Mouse (Mus musculus) heart, postnatal 25 days (tissue): ENCODE data around the gene Pmm2. TPM values are rescaled to one million over a fixed set of nuclear protein-coding genes. Genes with fewer than 3 reads are reported as not detected.
A peak's percentile ranks its signal among the peaks of the same experiment; 100 is the strongest.

ENCODE experiments used
- DNase-seq: peaks from one replicate; pipeline ENCODE4 v3.0.0; 2022; ENCODE audit warnings: low spot score
- intact Hi-C: fragments of 180-260 bp; cut with DNase I; formaldehyde crosslinking; loops from one replicate; pipeline ENCODE4 v1.15.1; 2025
- total RNA-seq, 2 experiments: library from RNA; stranded (reverse); gene quantifications; 2 replicates each; pipeline ENCODE4 v1.2.3; 2021

The Pmm2 gene
- total RNA-seq, result 10 to 100 TPM; 29.8 to 30.8 TPM

DNA sequence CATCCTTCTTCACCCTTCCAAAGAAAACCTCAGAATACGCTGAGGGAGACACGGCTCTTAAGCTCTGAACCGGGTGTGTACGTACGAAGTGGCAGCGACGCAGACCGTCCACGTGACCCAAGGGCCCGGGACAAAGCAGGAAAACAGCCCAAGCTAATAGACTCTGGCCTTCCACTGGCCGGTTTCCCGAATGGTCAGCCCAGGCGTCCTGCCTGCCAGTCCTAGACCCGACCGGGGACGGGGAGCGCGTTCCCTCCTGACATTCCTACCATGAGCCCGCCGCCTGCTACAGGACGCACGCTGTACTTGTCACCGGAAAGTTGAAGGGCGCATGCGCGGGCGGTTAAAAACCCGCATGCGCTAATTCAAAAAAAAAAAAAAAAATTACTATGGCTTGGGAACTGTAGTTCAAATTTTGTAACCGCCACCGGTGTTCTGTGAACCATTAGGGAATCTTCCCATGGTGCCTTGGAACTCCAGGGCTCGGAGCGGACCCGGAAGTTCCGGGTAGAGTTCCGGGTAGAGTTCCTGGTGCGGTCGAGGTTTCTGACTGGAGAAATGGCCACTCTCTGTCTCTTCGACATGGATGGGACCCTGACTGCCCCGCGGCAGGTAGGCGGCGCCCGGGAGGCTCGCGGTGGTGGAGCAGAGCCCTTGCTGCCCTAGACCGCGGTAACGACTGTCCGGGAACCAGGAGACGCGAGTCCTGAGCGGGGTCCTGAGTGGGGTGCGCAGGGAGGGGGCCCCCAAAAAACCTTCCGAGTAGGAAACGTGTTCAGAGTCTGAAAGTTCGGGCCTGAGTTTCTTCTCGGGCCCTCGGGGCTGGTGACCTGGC is at the start of gene Pmm2, which contains the start of gene Tmem186:
Gene Pmm2, plus strand, starts transcription at position 458 of the 835 bp plus-strand sequence.
Gene Tmem186, minus strand, starts transcription at position 496 of the 835 bp plus-strand sequence.
- intact Hi-C loops, result no loop called here
- peak; percentile 71 for DNase-seq

DNA sequence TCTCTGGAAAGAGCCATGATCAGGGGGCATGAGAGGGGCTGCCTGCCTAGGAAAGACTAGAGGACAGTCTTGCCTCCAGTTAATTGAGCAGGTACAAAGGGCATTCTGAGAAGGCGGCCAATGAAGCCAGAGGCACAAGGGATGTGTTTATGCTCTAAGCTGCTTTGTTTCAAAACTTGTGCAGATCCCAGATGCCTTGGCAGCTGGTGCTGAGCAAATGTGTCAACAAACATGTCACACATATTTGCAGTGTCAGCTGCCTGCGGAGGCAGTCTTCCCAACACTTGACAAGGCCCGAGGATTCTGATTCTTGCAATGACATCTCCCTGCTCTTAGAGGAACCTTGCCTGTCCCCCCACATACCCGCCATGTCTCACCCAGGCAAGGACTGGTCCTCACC is 42.1 kb upstream of the Pmm2 start:
- no peak for DNase-seq
- intact Hi-C loops, result no loop called here

DNA sequence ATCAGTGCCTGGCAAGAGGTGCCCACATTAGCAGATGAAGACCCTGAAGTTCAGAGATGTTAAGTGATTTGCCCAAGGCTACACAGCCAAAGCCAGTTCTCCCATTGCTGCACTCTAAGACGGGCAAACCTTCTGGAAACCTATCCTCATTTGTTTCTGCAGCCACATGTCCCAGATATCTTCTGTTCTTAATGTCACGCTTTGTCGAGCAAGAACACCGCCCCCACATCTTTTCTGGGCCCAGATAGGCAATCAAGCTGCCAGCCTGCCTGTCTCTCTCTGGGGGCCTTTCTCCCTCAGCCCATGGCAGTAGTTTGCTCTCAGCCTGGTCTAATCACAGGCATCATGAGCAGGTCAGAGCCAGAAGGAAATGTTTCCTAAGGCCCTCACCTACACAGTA is 41.1 kb upstream of the Pmm2 start:
- intact Hi-C loops, result no loop called here
- no peak for DNase-seq

DNA sequence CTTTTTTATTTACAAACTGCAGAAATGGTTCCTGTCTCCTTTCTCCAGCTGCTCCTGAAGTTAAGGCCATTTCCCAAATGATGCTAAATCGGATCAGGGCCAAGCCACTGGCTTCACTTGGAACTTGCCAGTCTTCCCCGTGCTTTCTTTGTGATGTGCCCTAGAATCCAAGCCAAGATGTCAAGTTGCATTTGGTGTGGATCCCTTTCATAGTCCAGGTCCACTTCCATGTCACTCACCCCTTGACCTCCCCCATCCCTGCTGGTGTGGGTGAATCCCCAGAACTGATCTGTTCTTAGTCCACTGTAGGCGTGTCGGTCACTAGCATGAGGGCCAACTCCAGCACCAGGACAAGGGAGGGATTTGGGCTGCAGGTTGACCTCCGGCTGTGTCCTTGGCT is 40.0 kb upstream of the Pmm2 start:
- DNase-seq, result no peak
- intact Hi-C loops, result no loop called here

DNA sequence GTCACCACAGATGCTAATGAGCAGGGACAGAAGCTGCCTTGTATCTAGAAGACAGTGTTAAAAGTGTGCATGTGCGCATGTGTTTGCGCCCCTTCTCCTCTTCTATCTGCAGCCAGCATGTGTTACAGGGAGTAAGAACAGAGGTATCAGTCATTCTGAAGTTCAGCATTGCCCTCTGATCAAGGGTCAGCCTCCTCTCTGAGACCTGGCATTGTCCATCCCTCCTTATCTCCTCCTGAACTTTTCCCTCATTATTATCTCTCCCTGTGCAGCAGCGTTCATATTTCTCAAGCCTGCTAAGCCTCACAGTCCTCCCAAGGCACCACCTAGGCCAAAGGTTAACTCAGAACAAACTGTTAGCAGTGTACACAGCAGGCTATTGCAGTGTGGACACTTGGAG is 33.7 kb upstream of the Pmm2 start:
- no peak for DNase-seq
- intact Hi-C loops, result no loop called here

DNA sequence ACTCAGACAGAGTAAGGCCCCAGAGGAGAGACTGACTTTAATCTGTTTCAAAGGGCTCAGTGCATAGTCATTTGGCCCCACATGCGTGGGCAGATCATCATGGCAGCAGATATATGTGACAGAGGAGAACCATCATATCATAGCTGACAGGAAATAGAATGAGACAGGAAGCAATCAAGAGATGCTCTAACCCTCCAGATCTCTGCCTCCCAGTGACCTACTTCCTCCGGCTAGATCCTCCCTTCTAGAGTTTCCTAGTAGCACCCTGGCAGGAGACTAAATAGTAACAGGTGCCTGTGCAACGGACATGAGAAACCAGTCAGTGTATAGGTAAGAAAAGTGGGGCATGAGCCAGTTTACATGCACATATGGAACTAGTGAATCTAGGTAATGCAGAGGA is 27.1 kb upstream of the Pmm2 start:
- intact Hi-C loops, result no loop called here
- DNase-seq, result no peak

DNA sequence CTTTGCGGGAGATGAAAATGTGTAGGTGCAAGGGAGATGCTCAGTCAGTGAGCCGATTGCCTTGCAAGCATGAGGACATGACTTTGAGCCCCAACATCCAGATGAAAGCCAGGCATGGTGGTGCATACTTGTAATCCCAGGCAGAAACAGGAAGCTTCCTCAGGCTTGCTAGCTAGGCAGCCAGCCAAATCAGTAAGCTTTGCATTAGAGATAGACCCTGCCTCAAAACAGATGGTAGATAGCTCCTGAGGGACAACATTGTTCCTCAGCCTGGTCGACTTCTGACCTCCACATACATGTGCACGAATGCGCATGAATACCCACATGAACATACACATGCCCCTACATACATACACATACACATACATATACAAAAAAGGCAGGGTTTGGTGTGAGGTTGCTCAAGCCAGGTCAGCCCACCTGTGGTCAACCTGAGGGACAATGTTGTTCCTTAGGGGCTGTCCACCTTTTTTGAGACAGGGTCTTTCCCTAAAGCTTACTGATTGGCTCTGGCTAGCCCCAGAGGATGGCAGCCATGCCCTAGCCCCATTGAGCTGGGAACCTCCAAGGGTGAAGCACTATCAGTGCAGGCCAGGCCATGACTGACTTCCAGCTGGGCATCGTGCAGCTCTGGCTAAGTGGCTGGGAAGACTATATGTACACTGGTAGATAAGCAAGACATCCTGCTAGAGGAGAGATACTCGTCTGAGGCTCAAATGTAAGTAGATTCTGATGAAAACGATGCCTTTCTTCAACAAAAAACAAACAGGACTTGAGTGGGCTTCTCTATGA is 25.1 kb upstream of the Pmm2 start:
- DNase-seq, result no peak
- intact Hi-C loops, result no loop called here

DNA sequence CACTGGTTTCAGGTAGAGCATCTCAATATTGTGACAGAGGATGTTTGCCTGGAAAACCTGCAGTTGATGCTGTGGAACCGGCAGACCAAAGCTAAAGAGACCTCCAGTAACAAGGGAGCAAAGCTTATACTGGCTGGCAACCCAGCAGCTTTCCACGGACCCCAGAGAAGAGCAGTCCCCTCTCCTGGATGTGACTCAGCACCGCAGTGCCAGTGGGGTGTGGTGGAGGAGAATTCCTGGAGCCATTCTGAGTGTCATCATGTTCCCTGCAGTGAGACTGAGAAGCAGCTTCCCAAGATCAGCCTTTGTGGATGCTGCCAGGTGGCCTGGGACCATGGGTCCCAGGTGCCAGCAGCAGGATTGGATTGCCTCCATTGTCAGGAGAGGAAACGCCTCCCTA is 24.4 kb upstream of the Pmm2 start:
- no peak for DNase-seq
- intact Hi-C loops, result no loop called here

DNA sequence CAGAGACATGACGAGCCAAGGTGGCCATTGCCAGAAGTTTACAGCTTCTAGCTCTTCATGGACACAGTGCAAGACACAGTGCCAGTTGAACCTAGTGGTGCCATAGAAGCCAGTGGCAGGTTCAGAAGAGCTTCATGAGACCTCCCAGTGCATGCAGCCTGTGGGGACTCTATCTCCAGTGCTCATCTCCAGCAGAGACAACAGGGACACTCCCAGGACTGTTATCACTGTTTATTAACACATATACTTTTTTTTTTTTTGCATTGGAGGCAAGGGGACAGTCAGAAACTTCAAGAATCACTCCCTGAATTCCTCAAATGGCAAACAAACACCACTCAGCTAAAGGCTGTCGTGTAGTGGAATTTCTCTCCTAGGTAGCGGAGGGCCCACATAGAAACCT is 24.0 kb upstream of the Pmm2 start:
- no peak for DNase-seq
- intact Hi-C loops, result no loop called here

DNA sequence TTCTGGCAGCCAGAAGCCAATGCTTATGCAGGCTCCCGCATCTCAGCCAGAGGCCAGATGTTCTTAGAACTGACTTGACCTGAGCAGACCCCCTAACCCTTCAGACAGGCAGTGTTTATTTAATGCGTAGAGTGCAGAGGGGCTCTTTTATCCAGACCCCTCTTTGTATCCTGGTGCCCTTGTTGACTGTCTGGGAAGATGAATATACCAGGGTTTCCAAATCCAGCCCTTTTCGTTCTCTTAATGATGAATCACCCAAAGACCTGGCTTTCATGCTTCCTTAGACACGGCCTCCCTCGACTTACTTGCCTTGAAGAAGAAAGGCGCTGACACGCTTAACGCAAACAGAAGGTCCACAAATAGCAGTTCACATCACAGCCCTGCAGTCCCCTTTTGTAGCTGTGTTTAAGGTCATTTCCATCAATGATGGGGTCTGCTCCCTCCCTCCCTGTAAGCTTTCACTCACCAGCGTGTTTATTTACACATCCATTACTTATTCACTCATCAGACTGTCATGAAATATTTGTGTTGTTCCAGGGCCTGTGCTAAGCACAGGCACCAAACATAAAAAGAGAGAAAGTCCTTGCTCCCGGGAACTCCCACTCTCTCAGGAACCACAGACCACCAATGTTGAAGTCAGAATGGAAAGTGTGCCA is 17.7 kb upstream of the Pmm2 start:
- no peak for DNase-seq
- intact Hi-C loops, result no loop called here

DNA sequence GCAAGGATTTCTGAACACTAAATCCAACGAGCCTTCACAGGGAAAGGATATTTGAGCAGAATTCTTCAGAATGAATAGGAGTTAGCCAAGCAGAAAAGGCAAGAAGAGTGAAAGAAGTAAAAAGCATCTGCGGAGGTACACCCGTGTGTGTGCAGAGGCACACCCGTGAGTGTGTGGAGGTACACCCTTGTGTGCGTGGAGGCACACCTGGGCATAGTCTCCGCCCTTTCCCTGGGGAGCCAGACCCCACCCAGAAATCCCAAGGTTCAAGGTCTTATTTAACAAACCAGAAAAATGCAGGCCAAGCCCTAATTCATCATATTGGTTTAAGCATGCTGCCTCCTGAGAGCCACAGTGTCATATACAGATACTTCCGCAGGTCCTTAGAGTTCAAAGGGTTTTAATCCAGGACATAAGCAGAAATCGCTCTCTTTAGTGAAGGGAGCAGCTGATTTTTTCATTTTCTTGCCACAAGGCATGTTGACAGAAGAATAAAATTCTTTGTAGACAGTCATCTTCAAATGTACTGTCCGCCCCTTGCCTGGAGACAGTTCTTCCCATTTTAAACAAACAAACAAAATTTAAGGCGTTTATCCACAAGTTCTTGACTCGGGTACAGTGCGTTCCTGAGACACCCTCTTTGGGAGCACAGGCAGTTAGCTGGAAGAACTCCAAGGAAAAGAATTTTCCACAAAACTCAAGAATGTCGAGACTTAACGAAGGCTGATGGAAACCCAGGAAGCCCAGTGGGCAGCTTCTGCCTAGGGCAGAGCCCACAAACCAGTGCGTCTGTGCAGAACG is 17.0 kb upstream of the Pmm2 start:
- intact Hi-C loops, result no loop called here
- DNase-seq, result no peak

DNA sequence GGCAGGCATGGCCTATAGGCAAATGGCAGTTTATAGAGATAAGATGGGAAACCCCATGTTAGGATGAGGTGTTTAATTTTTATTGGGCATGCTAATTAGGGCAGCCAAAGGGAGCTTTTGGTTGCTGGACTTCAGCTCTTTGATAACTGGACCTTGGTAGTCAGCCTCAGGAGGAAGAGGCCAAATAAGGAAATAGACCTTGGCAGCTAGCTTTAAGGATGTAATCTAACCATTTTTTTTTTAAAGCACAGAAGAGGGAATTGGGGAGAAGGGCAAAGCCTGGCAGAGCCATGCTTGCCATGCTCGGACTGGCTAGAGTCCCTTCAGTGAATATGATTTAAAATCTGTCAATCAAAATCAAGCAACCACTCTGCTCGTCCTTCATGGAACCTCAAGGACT is 7.1 kb upstream of the Pmm2 start:
- no peak for DNase-seq
- intact Hi-C loops, result no loop called here

DNA sequence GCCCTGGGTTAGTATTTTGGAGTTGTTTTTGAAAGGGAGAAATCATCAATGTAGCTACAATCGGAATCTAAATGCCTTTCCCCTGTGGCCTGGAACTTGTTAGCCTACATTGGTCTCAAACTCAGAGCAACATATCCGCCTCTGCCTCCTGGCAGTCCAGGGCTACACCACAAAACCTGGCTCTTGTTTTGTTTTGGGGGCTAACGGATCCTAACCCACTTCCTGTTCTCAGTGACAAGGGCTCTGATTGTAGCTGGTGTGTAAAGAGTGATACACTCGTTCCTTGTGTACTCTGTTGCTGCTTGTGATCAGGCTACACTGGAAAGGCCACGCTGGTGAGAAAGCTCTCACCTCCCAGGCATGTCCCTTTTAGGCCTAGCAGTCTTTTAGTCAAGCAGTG is 6.0 kb upstream of the Pmm2 start:
- intact Hi-C loops, result no loop called here
- no peak for DNase-seq

DNA sequence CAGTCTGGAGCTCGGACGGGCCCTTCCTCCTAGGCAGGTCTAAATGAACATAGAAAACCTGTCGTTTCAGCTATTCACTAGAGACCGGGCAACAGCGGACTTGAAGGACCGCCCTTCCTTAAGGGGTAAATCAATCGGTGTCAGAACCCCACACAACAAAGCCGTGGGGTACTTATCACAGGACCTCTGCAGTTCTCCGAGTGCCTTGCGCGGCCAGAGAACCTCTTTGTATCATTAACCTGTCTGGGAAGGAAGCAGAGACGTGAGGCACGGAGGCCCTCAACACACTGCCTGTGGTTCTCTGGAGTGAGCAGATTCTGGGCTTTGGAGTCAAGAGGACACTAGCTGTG is 632 bp upstream of the Pmm2 start:
- intact Hi-C loops, result no loop called here
- DNase-seq, result no peak

DNA sequence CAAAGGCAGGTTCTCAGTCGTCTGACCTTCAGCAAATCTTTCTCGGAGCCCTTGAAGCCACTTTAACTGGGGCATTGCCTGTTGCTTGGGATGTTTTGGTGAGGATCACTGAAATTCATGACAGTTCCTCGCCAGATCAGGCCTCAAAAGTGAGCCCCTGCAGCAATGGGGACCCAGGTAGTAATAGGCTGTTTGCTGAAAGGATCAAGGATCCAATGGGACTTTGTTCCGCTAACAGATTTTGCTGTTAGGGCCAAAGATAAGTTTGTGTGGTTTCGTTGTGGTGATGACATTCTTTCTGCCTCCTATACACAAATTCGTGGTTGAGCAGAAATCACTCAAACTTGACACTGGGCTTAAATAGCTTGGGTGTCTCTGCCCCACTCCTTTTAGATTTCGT is 657 bp downstream of the Pmm2 start:
- intact Hi-C loops, result no loop called here
- DNase-seq, result no peak

DNA sequence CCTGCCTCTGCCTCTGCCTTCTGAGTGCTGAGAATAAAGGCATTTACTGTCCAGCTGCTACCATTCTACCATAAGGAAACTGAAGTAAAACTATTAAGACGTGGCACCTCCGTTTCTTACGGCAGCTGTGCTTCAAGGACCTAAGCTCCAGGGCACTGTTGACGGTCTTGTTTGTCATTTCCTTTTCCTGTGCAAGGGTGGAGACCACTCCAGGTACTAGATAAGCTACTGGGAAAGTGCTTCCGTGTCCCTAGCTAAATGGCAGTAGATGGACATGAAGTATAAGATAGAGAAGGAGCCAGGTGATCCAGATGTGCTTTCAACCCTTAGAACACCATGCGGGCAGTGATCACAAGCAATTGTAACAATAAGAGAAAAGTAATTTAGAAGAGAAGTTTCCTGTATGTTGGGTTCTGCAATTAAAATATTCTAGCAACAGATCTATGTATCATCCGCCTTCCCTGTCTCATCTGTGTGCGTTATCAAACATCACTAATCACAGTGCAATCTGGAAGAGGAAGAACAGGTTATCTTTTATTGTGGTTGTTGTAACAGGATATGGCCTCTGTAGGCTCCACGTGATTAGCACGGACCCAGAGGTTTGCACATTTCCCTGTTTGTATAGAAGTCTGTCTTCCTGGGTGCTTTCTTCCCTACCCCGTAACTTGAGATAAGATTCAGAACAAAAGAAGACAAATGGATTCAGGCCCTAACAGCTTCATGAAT is 2.2 kb downstream of the Pmm2 start:
- intact Hi-C loops, result loop anchor here (10.0 kb wide), 2 partner anchors 145 to 225 kb away; no protein-coding TSS in a partner anchor
- DNase-seq, result no peak

DNA sequence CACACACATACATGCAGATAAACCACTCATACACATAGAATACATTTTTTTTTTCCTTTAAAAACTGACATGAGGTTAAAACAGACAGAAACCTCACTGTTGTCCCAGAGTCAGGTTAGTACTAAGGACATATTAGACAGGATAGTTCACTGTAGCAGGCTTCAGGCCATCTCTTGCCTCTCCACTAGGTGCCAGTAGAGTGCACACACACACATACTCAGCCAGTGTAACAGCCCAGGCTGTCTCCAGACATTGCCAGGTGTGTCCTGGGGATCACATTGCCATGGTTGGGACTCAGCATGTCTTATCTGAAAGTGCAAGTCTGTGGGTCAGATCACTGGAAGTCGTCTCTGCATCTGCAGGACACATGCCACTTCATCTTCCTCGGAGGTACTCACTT is 6.4 kb downstream of the Pmm2 start:
- DNase-seq, result no peak
- intact Hi-C loops, result loop anchor here (1.0 to 10.0 kb wide), 3 partner anchors 30 to 229 kb away; no protein-coding TSS in a partner anchor

DNA sequence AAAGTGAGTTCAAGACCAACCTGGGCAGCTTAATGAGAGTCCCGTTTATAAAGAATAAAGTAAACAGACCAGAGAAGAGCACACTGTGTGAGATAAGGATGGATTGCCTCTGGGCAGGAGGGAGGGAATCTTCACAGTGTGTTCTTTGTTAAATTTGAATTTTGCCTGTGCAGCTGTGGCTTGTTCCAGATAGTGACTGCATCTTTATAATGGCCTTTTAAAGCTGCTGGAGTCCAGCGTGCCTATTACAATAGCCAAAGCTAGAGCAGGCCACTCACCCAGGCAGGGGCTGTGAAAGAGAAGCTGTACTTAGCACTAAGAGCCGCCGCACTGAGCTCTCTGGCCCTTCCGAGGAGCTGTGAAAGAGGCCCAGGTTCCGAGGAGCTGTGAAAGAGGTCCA is 8.1 kb downstream of the Pmm2 start:
- no peak for DNase-seq
- intact Hi-C loops, result loop anchor here (10.0 kb wide), 2 partner anchors 151 to 231 kb away; no protein-coding TSS in a partner anchor

DNA sequence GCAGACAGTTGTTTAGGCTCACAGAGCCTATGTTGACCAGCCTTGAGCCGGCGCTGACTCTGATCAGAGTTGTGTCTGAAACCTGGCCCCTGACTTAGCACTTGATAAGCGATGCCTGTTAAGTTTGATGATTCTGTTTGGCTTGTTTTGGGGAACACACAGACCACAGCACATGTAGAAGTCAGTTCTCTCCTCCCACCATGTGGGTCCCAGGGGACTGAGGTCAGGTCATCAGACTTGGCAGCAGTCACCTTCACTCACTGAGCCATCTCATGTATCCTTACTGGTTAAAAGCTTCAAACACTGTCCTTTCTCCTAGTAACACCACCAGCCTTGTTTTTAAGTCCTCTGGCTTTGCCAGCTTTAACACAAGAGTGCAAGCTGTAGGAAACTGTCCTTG is 12.5 kb downstream of the Pmm2 start:
- DNase-seq, result no peak
- intact Hi-C loops, result no loop called here
